Mouse (Mus musculus) megakaryocyte, embryonic 14.5 days (primary cell): Measurements from ENCODE around the gene Lyrm1. TPM values are rescaled to one million over a fixed set of nuclear protein-coding genes. Genes with fewer than 3 reads are reported as not detected.

Experiments
- H3K27me3 ChIP-seq: replicated peaks from 2 replicates; pipeline ENCODE3; 2012; ENCODE audit warnings: inconsistent platforms
- H3K36me3 ChIP-seq: replicated peaks from 2 replicates; pipeline ENCODE3; 2012; ENCODE audit warnings: low read length, inconsistent platforms, mixed read lengths
- H3K4me1 ChIP-seq: 2 replicates; pipeline ENCODE4 v1.6.1; 2012; ENCODE audit warnings: inconsistent platforms
- H3K4me3 ChIP-seq: replicated peaks from 2 replicates; pipeline ENCODE3; 2012; ENCODE audit warnings: moderate library complexity, mild to moderate bottlenecking, inconsistent platforms
- H3K9me3 ChIP-seq: 2 replicates; pipeline ENCODE4 v1.6.1; 2012; ENCODE audit warnings: inconsistent platforms
- FLI1 ChIP-seq: IDR thresholded peaks from 2 replicates; pipeline ENCODE4 v1.6.1; 2012; ENCODE audit warnings: low read length, inconsistent platforms, mixed read lengths
- GATA1 ChIP-seq: IDR thresholded peaks from 3 replicates; pipeline ENCODE4 v1.6.1; 2012; ENCODE audit warnings: mixed read lengths, low read length, inconsistent platforms, borderline replicate concordance
- polyA plus RNA-seq: library from polyadenylated mRNA; stranded (reverse); fragments of >175 nt; gene quantifications from 2 replicates; pipeline ENCODE4 v1.2.3, GENCODE M21; 2012; ENCODE audit warnings: low replicate concordance; ENCODE audit not compliant: insufficient read depth

The Lyrm1 gene
- polyA plus RNA-seq, 1 experiment: 5.0 TPM

DNA sequence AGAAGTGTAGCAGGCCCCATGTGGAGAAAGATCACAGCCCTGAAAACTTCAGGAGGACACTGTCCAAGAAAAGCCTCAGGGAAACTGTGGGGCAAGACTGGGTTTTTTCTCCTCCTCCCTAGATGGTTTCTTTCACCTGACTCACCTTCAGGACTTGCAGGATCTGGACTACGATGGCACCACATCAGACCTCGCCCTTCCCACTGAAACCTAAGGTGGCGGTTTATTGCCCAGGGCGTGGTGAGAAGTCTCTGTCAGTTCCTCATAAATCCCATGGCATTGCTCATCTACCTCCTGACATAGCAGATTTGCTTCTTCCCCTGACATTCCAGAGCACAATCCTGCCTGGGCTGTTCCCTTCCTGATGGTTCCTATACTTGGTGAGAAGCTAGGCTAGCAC is 63.8 kb downstream of the Lyrm1 start:
- H3K4me1 ChIP-seq: no peaks in the 10 kb centered on the region

DNA sequence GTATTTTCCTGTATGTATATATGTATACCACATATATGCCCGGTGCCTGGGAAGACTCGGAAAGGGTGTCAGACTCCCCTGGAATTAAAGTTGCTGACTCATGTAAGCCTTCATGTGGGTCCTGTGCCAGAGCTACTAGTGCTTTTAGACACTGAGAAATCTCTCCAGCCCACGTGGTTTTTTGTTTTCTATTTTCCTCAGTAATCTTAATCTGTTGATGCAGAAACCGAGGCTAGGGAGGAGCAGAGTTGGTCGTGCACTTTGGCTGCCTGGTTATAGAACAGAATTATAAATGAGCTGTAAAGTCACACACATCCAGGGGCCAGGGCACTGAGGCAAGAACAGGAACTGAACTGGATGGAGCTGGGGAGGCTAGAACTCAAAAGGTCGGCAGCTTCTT is 64.3 kb downstream of the Lyrm1 start:
- H3K36me3 ChIP-seq: no peaks in the 10 kb centered on the region
- TF ChIP-seq GATA1 (no peak), FLI1 (no peak)
- no peak overlapping the region for H3K4me3 ChIP-seq
- H3K9me3 ChIP-seq: no peaks in the 10 kb centered on the region; the same call in 1 of the 2 replicates
- no peaks in the 10 kb centered on the region for H3K4me1 ChIP-seq
- no peaks in the 10 kb centered on the region for H3K27me3 ChIP-seq

More for the DNA sequence above, 63.8 kb downstream of the Lyrm1 start:
- TF ChIP-seq GATA1: no peak
- no peak for TF ChIP-seq FLI1
- Histone ChIP-seq H3K4me3 (no peak overlapping the region), H3K36me3 (no peaks in the 10 kb centered on the region), H3K9me3 (no peaks in the 10 kb centered on the region; the same call in 1 of the 2 replicates), H3K27me3 (no peaks in the 10 kb centered on the region)

DNA sequence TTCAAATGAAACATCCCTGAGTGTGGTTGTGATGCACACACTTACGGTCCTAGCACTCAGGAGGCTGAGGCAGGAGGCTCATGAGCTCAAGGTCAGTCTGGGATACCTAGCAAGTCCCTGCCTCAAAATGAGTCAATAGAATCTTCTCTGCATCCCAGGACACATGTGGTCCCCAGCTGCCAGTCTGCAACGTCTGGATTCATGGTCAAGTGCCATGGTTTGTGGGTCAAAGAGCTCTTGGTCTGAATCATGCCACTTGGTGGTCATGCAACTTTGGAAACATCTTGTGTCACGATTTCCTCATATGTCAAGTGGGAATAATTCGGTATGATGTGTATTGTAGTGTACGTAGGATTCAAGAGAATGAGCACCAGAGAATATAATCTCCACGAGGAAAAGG is 64.9 kb downstream of the Lyrm1 start:
- H3K9me3 ChIP-seq: no peaks in the 10 kb centered on the region; the same call in 1 of the 2 replicates
- no peaks in the 10 kb centered on the region for H3K27me3 ChIP-seq
- H3K36me3 ChIP-seq: no peaks in the 10 kb centered on the region
- no peaks in the 10 kb centered on the region for H3K4me1 ChIP-seq
- no peak overlapping the region for H3K4me3 ChIP-seq
- TF ChIP-seq GATA1 (no peak), FLI1 (no peak)

DNA sequence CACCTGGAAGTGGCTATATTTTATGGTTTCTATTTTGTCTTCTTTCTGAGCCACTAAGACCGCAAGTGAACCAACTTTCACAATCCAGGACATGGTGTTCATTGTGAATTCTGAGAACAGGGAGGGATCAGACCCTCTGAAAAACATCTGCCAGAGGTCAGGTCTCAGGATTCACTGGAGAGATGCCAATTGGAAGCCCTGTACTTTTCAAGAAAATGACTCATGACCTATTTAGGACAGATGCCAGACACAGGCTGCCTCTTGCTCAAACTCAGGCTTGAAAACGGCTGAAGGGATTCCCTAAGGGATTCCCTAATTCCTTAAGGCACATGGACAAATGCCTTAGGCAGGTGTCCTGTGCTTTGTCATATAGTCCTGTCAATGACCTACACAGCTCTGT is 65.4 kb downstream of the Lyrm1 start:
- Histone ChIP-seq H3K4me3 (no peak overlapping the region), H3K36me3 (no peaks in the 10 kb centered on the region), H3K9me3 (no peaks in the 10 kb centered on the region; the same call in 1 of the 2 replicates), H3K27me3 (no peaks in the 10 kb centered on the region), H3K4me1 (no peaks in the 10 kb centered on the region)
- no peak for TF ChIP-seq FLI1
- no peak for TF ChIP-seq GATA1

DNA sequence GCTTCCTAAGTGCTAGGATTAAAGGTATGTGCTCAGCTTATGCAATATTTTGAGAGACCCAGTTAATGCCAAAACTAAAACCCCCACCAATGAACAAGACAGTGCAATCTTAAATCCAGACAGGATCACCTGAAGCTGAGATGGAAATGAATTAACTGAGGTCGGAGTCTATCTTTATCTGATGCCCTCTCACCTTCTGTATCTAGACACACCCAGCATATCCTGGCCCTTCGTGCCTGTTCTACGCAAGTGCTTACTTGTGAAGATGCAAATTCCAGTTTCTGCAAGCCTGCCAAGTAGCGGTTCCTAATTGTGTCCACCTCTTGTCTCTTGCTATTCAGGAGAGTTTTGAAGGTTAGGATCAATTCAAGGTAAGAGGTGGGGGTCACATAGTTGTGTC is 69.5 kb downstream of the Lyrm1 start:
- Histone ChIP-seq H3K9me3 (no peaks in the 10 kb centered on the region; the same call in 1 of the 2 replicates), H3K4me3 (no peak overlapping the region), H3K27me3 (no peaks in the 10 kb centered on the region), H3K36me3 (no peaks in the 10 kb centered on the region), H3K4me1 (peaks cover 12% of the 10 kb centered on the region)
- TF ChIP-seq GATA1: no peak
- TF ChIP-seq FLI1: no peak

DNA sequence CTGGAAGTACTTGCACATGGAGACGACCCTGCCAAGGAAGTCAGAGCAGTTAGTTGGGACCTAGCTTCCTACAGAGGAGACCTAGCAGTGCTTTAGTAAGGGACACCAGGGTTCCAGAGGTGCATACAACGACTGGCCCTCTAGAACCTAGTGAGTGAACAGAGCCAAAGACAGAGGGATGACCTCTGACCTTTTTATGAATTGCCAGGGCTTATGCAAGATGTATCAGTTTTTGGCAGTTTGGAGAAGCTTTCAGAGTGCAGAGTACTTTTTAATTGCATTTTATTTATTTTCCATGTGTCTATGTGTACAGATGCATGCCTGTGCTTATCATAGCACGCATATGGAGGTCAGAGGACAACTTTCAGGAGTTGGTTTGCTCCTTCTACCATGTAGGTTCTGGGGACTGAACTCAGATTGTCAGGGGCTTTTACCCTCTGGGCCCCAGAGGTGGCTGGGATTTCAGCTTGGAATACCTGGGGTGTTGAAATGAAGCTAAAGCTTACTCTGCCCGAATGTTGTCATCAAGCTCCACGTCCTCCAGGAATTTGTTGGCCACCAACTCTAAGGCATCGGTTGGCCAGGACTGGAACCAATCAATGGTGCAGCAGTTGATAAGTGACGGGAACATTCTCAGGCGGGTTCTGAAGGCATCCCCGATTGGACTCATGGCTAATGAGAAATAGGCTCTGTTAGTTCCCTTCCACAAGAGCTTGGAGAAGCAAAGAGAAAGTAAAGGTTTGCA is 70.2 kb downstream of the Lyrm1 start:
- H3K36me3 ChIP-seq: no peaks in the 10 kb centered on the region
- H3K27me3 ChIP-seq: no peaks in the 10 kb centered on the region
- TF ChIP-seq FLI1: no peak
- no peak for TF ChIP-seq GATA1
- H3K4me1 ChIP-seq: peaks cover 12% of the 10 kb centered on the region
- no peak overlapping the region for H3K4me3 ChIP-seq
- H3K9me3 ChIP-seq: no peaks in the 10 kb centered on the region; the same call in 1 of the 2 replicates

DNA sequence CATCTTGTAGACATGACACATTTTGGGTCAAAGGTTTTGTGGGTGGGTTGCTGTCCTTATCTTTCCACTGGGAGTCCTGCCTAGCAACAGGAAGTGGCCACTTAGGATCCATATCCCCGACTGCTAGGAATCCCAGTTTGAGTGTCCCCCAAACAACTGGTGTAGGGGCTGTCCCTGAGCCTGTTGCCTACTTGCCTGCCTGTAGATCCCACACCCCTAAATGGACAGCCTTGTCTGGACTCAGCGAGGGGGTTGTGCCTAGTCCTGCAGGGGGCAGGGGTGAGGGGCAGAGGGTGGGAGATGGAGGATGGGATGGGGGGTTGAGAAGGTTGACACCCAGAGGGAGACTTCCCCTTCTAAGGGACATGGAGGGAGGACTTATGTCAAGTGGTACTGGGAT is 73.7 kb downstream of the Lyrm1 start:
- Histone ChIP-seq H3K36me3 (no peaks in the 10 kb centered on the region), H3K4me3 (no peak overlapping the region), H3K27me3 (peaks cover 2% of the 10 kb centered on the region), H3K9me3 (peaks cover 7% of the 10 kb centered on the region), H3K4me1 (peaks cover 14% of the 10 kb centered on the region)
- TF ChIP-seq GATA1: no peak
- no peak for TF ChIP-seq FLI1

DNA sequence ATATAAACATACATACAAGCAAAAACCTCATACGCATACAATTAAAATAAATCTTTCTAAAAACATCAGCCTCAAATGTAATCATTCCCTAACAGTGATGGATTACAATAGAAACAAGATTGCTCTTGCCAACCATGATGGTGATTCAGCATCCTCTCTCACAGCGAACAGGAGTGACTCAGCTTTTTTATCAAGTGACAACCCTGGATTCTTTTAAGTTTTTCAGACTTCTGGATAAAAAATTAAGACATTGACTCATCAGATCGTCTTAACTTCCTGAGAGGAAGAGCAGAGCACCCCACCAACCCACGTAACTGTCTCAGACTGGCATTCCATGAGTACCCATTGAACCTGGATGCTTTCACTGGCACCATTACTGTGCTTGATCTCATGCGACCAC is 78.6 kb downstream of the Lyrm1 start:
- TF ChIP-seq FLI1 (no peak), GATA1 (no peak)
- Histone ChIP-seq H3K9me3 (peaks cover 17% of the 10 kb centered on the region), H3K36me3 (no peaks in the 10 kb centered on the region), H3K27me3 (peaks cover 2% of the 10 kb centered on the region), H3K4me1 (peaks cover 18% of the 10 kb centered on the region), H3K4me3 (no peak overlapping the region)

DNA sequence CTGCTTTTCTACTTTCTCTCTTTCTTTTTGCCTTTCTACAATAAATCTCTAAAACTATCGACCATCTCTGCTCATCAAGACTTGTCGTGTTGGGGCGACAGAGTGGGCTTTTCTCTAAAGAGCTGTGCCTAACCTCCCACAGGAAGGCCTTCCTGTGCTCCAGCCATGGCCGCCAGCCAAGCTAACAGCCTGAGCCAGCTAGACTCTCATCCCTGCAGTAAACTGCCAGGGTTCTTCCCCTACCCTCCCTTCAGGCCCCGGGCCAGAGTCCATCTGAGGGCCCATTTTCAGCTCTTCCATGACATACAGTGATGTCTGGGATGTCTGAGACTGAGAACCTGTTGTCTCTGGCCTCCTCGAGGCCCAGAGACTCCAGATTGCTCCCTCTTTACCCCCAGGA is 80.6 kb downstream of the Lyrm1 start:
- H3K4me3 ChIP-seq: no peak overlapping the region
- TF ChIP-seq GATA1 (no peak), FLI1 (no peak)
- peaks cover 2% of the 10 kb centered on the region for H3K27me3 ChIP-seq
- peaks cover 9% of the 10 kb centered on the region for H3K4me1 ChIP-seq
- H3K36me3 ChIP-seq: no peaks in the 10 kb centered on the region
- H3K9me3 ChIP-seq: peaks cover 17% of the 10 kb centered on the region

DNA sequence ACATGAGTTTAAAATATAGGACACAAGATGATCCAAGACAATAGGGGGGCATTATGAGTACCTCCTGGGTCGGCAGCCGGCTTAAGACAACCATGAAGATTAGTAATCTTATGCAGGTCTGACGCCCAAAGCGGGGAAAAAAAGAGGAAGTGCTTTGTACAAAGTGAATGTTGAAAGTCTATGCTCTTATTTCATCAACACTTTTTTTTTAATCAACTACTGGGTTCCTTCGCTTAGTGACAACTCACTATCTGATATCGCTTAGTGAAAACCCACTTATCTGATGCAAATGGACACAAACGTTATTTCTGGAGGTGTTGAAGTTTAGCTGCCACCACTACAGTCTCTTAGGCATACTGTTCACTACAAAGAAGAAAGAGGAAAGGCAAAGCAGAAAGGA is 81.9 kb downstream of the Lyrm1 start:
- Histone ChIP-seq H3K4me1 (peaks cover 9% of the 10 kb centered on the region), H3K36me3 (no peaks in the 10 kb centered on the region), H3K27me3 (no peaks in the 10 kb centered on the region), H3K9me3 (peaks cover 14% of the 10 kb centered on the region), H3K4me3 (no peak overlapping the region)
- TF ChIP-seq GATA1 (no peak), FLI1 (no peak)
